Mouse (Mus musculus) gastrocnemius, postnatal 10 days (tissue): ENCODE data around the gene Sms. TPM values are rescaled to one million over a fixed set of nuclear protein-coding genes. Genes with fewer than 3 reads are reported as not detected.

Experiments used
- DNase-seq: peaks from one replicate; pipeline ENCODE4 v3.0.0; 2021; ENCODE audit warnings: mixed read lengths
- total RNA-seq, 2 experiments: library from RNA; stranded (reverse); gene quantifications; 2 replicates each; pipeline ENCODE4 v1.2.3; 2021

The Sms gene
- total RNA-seq, 2 experiments from 2014 or later: 44.4 to 49.1 TPM

- peak; percentile 61 for DNase-seq
These were observed 37.7 kb downstream of the Sms start for GRCm38 (mm10) chrX:157454430-157454829.

GRCm38 (mm10) chrX:157449000-157449399, 43.1 kb downstream of the Sms start:
- DNase-seq: no peak

GRCm38 (mm10) chrX:157447431-157447830, 44.7 kb downstream of the Sms start:
- no peak for DNase-seq

DNA sequence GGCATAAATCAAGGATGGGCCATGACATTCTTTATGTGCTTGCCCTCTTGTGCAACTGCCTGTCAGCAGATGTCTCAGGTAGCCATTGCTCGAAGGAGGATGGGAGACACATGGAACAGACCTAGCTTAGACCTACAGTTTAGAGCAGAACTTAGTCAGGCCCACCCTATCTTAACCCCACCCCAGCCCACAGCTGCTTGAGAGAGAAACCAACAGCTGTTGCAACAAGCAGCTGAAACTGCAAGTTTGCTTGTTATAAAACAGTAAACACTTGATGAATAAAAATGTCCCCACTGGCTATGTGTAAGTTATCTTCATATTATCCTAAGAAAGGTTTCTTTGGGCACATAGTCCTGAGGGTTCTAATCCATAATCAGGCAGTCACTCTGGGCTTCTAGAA, 57.3 kb downstream of the Sms start:
- no peak for DNase-seq

DNA sequence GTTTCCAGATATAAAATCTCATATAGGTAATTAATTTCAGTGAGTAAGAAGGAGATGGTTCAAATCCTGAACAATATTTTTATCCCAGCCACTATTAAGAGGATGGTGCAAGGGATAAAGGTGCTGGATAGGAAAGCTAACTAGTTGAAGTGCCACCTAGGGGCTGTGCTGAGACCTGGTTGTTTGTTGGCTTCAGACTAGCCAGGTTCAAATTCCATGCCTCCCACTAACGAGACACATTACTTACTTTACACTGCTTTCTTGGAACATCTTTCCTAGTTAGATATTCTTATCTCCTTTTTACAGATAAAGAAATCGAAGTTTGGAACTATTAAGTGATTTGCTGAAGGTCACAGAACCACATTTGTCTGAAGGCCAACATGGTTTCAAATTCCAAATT, 72.6 kb downstream of the Sms start:
- no peak for DNase-seq

GRCm38 (mm10) chrX:157415212-157415611, 76.9 kb downstream of the Sms start, which contains the start of gene Phex:
Gene Phex, minus strand, starts transcription at chrX:157415312.
- no peak for DNase-seq

GRCm38 (mm10) chrX:157404919-157405318, 87.2 kb downstream of the Sms start:
- no peak for DNase-seq

Other genes with a start within 250 kb of the Sms start
- 10 to 100 TPM in 1 of 2 experiments, 1 to 10 TPM in 1; 1.4 to 11.1 TPM for gene Phex, start 77.0 kb downstream of the Sms start, total RNA-seq
- under 1 TPM in 1 of 2 experiments, not detected in 1; 0.45 TPM for gene Yy2, start 76.7 kb upstream of the Sms start, total RNA-seq
- 10 to 100 TPM; 17.1 to 17.6 TPM for gene Mbtps2, start 106.4 kb upstream of the Sms start, total RNA-seq
- gene Smpx, start 206.6 kb upstream of the Sms start, total RNA-seq: 100 to 1,000 TPM; 518 to 571 TPM